Mouse (Mus musculus) cortical plate, adult 2 months (tissue): Measurements from ENCODE around the gene Trir.

ENCODE experiments used
- CTCF ChIP-seq: fragments of 200-500 bp; IDR thresholded peaks from 2 replicates; pipeline ENCODE4 v1.5.1; 2011; ENCODE audit warnings: mild to moderate bottlenecking, control low read depth, low read length; ENCODE audit not compliant: insufficient read depth; ENCODE audit errors: extremely low read depth
- POLR2A ChIP-seq: fragments of 200-500 bp; IDR thresholded peaks from 2 replicates; pipeline ENCODE4 v1.6.1; 2011; ENCODE audit warnings: mild to moderate bottlenecking, low read length, control low read depth; ENCODE audit not compliant: insufficient read depth; ENCODE audit errors: extremely low read depth

- no peak for TF ChIP-seq POLR2A
- no peak for TF ChIP-seq CTCF
These were observed 15.4 kb upstream of the Trir start for GRCm38 (mm10) chr8:85011242-85011641.
